Mouse (Mus musculus): Measurements from ENCODE around the gene 3110040M04Rik. TPM values are rescaled to one million over a fixed set of nuclear protein-coding genes. Genes with fewer than 3 reads are reported as not detected.
"Not testable (repeated sequence)": the region's sequence is repeated elsewhere in the genome, so short reads cannot be mapped to it uniquely, and the experiment has no call there.

Gene 3110040M04Rik
- total RNA-seq, 4 experiments from 2014 or later, result not detected

DNA sequence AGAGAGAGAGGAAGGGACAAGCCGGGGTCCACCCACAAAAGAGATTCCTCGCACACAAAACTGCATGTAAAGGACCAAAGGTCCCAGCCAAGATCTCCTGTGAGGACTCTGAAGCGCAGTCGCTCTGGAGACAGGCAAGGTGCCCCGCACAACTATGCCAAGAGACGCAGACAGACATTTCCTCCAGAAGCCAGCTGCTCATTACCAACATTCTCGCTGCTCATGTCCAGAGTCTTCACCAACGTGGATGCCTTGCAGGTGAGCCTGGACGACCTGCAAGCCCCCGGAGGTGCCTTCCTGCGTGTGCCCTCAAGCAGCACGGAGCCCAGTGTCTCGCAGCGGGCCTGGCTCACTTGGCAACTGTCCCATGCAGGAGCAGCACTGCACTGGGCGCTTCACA, 11.2 kb upstream of the 3110040M04Rik start:
- not testable (repeated sequence) for DNase-seq

DNA sequence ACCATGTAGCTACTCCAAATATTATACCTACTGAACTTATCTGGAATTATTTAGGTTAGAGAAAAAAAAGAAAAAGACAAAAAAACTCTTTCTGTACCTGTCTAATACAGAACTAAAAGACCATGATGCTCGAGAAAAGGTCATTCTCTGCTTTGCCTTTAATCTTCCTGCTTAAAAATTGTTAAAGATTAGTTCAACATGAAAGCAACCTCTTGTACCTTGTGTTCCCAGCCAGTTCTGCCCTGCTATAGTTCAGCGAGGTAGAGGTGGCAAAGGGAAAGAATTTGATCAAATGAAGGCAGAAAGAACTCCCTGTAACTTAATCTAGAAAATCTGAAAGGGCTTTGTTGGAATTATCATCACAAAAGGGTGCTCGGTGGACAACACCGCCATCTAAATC, 7.9 kb upstream of the 3110040M04Rik start:
- DNase-seq, result not testable (repeated sequence)

- DNase-seq, result not testable (repeated sequence)
Observed at GRCm38 (mm10) chr1:151196690-151197089, 7.2 kb upstream of the 3110040M04Rik start.

- not testable (repeated sequence) for DNase-seq
Observed at GRCm38 (mm10) chr1:151198120-151198519, 5.8 kb upstream of the 3110040M04Rik start, which contains the start of gene Gm47995. Gene Gm47995, plus strand, starts transcription at chr1:151198448.

- DNase-seq, result not testable (repeated sequence)
Observed at GRCm38 (mm10) chr1:151200620-151201019, 3.3 kb upstream of the 3110040M04Rik start.

DNA sequence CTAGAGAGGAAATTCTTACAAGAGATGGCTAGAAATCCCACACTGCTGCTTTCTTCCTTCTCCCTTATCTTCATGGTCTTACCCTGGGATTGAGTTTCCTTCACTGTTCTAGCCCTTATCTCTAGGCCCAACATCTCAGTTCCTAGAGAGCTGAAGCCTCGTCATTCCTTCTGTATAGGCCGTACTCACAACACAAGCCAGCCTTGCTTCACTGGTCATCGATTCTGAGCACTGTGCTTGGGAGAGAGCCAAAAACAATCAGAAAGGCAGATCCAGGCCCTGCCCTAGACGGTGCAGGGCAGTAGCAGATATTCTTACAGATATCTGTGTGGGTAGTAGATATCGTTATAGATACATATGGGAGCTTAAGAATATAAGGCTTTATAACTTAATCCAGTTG, 1.1 kb upstream of the 3110040M04Rik start:
- DNase-seq, result not testable (repeated sequence)

DNA sequence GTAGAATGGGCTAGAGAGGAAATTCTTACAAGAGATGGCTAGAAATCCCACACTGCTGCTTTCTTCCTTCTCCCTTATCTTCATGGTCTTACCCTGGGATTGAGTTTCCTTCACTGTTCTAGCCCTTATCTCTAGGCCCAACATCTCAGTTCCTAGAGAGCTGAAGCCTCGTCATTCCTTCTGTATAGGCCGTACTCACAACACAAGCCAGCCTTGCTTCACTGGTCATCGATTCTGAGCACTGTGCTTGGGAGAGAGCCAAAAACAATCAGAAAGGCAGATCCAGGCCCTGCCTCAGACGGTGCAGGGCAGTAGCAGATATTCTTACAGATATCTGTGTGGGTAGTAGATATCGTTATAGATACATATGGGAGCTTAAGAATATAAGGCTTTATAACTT, 4.6 kb downstream of the 3110040M04Rik start:
- not testable (repeated sequence) for DNase-seq

GRCm38 (mm10) chr1:151208944-151209343, 5.0 kb downstream of the 3110040M04Rik start:
- not testable (repeated sequence) for DNase-seq

DNA sequence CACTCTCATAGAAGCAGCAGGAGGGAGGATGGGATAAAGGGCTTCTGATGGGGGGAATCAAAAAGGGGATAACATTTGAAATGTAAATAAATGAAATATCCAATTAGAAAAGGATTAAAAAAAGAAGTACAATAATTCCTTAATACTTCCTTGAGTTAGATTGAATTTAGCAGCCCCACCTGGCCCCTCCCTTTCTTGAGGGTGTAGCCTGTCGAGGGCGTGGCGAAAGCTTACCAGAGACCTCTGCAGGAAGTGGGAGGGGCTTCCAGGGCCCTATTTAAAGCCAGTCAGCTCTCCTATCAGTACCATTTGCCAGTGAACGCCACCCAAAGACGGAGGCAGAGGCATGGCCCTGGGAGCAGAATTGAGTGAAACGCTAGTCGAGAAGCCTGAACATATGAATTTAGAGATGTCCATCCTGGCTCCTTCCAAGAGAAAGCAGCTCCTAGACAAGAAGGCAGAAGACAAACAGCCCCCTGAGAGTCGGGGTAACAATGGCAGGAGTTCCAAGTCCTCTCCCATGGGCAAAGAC, 6.0 kb downstream of the 3110040M04Rik start, which contains the start of gene Gm47996:
Gene Gm47996 (plus strand): TSS at position 308 of the 532 bp plus-strand sequence.
- not testable (repeated sequence) for DNase-seq

DNA sequence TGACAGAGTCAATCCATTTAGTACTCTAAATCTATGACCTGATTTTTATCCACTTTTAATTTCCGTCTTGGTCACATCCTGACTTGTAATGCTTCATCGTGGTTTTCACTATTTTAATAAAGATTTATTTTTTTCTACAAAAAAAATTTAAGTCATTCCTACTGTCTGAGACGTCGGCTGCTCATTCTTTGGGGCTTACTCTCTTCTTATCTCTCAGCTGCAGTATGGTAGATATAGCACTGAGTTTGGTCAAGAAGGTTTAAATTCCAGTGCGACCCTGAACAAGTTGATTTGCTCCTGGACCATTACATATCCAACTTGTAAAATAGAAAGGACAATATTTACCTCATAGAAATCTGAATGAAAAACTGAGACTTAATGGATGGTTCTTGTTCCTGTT, 7.7 kb downstream of the 3110040M04Rik start:
- not testable (repeated sequence) for DNase-seq

- no peak for DNase-seq
Observed at GRCm38 (mm10) chr1:151214862-151215261, 10.9 kb downstream of the 3110040M04Rik start.

DNA sequence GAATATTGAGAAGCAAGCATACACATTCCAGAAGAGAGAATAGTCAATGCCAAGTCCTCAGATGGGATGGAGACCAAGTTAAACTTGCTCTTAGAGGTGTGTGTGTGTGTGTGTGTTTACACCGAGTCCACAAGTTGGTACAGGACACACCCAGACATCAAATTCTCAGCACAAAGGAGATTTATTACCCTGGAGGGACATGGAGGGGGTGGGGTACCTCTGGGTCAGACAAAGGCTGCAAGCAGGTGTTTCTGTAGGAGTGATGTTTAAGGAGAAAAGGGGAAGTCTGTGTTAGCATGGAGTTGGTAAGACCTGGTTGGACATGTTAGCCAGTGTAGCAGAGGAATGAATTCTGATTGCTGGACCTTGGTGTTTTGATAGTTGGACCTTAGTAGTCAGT, 12.1 kb downstream of the 3110040M04Rik start:
- no peak for DNase-seq

GRCm38 (mm10) chr1:151216417-151216816, 12.5 kb downstream of the 3110040M04Rik start:
- no peak for DNase-seq

GRCm38 (mm10) chr1:151219045-151219444, 15.1 kb downstream of the 3110040M04Rik start:
- DNase-seq, result no peak

DNA sequence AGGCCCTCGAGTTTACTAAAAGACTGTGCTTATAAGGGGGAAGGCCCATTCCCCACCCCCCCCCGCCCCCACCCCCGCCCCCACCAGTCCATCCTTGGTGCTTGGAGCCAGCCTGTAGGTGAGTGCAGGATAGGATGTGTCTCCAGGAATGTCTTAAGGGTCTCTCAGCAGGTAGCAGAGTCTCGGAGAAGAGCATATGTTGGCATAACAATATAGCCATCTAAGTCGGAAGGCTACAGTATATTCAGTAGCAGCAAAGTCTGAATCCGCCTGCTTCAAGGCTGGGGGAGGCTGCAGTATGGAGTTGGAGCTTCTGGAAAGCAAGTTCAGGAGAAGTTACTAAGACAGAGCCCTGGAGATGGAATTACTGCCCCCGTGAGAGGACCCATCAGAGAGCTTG, 16.2 kb downstream of the 3110040M04Rik start:
- DNase-seq, result no peak

- DNase-seq, result no peak
Observed at GRCm38 (mm10) chr1:151222561-151223267, 18.8 kb downstream of the 3110040M04Rik start.

DNA sequence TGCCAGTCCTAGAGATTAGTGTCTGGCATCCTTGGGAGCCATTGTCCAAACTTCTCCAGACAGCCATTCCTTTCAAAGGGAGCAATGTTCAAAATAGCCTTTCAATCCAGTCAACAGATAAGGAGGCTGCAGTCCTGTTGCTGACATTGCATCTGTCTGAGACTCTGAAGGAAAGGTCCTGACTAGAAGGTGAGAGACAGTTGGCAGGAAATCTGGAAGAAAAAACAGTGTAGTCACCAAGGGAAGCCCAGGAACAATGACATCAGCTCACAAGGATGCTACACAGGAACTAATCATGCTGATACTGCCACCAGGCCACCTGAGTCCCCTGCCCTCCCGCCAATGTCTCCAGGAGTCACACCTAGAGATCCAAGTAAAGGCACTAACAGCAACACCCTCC, 19.5 kb downstream of the 3110040M04Rik start:
- no peak for DNase-seq

- DNase-seq, result no peak
Observed at GRCm38 (mm10) chr1:151224536-151224935, 20.6 kb downstream of the 3110040M04Rik start.

DNA sequence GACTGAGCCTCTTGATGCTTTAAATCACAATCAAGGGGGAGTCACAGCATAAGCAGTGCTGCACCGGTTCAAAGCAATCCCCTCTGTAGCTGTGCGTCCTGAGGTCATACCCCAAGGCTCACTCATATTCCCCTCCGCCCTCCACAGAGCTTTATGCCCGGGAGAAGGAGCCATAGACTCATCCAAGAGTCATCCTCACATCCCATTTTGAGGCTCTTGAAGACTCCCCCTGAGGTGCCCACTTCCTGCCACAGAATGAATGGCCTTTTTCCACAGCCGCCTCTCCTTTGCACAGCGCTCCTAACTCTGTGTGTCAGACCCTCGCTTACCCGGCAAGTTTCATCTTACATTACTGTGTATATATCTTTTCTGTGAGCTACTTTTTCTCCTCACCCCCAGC, 23.6 kb downstream of the 3110040M04Rik start:
- no peak for DNase-seq

- no peak for DNase-seq
Observed at GRCm38 (mm10) chr1:151228320-151228989, 24.5 kb downstream of the 3110040M04Rik start.

DNA sequence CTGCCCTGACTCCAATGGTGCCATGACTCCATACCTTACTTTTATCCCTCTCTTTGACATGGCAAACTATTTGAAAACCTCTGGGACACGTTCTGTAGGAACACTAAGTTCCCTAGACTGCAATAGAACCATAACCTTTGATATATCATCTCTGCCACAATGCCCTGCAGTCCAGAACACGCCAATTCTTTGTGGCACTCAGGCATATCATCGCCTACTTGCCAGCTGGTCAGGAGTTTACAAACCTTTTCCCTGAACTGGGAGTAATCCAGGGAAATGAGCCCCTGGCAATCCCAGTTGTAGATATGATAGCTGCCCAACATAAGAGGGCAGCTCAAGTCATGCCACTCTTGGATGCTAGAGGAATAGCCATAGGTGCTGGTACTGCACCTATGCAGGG, 28.4 kb downstream of the 3110040M04Rik start:
- DNase-seq, result no peak

DNA sequence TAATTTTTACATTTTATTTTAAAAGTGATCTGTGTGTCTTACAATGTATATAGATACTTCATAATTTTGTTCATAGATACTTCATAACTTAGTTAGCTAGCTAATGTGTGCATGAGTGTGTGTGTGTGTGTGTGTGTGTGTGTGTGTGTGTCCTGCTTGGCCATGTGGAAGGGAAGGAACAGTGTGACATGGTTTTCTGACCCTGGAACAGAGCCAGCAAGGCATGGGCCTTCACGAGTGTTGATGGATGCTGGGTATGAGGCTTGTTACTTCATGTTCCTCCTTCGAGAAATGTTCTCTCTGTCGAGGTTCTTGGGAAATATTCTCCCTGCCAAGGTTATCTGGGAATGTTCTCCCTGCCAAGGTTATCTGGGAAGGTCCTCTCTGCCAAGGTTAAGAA, 29.8 kb downstream of the 3110040M04Rik start:
- DNase-seq, result no peak

- DNase-seq, result no peak
Observed at GRCm38 (mm10) chr1:151235574-151235973, 31.7 kb downstream of the 3110040M04Rik start.

Data from adrenal gland, adult 8-10 months (tissue).